Mouse (Mus musculus): ENCODE data around the gene Gtdc1. TPM values are rescaled to one million over a fixed set of nuclear protein-coding genes. Genes with fewer than 3 reads are reported as not detected.

Gene Gtdc1
- polyA plus RNA-seq, 1 experiment from 2014 or later: 8.5 TPM

- Histone ChIP-seq H3K4me1 (ENCODE audit: insufficient read depth) (peaks cover 13% of the 10 kb centered on the region; the same call in 1 of the 2 replicates), H3K9ac (replicated peaks) (no peak overlapping the region), H3K27ac (ENCODE audit: low read depth) (0 out of 2 replicates have a peak overlapping the region, but pooled peaks have one; percentile 12), H3K9me3 (ENCODE audit: low read length) (no peaks in the 10 kb centered on the region), H3K27me3 (ENCODE audit: insufficient read depth, low read length) (no peaks in the 10 kb centered on the region), H3K4me3 (ENCODE audit: low read depth, low read length) (no peak overlapping the region), H3K36me3 (replicated peaks; ENCODE audit: insufficient read depth, low read length) (no peaks in the 10 kb centered on the region), H3K4me2 (ENCODE audit: low read depth, low read length) (no peak overlapping the region)
- ATAC-seq (peak; percentile 18; the same call in 1 of the 2 replicates), DNase-seq (no peak)
- 50% methylated on average over 3 of the region's 3 CpGs for WGBS (ENCODE audit: insufficient replicate concordance)
- TF ChIP-seq CTCF (IDR thresholded peaks at IDR 0.05; ENCODE audit: low read depth) (no peak), EP300 (IDR thresholded peaks at IDR 0.05; ENCODE audit: low read depth) (no peak)
These were observed 28.8 kb upstream of the Gtdc1 start for GRCm38 (mm10) chr2:44956232-44956631.

- Histone ChIP-seq H3K4me3 (ENCODE audit: low read depth, low read length) (no peak overlapping the region), H3K27ac (ENCODE audit: low read depth) (no peak overlapping the region), H3K9me3 (ENCODE audit: low read length) (no peaks in the 10 kb centered on the region), H3K27me3 (ENCODE audit: insufficient read depth, low read length) (no peaks in the 10 kb centered on the region), H3K9ac (replicated peaks) (no peak overlapping the region), H3K4me1 (ENCODE audit: insufficient read depth) (peaks cover 11% of the 10 kb centered on the region; the same call in 1 of the 2 replicates), H3K36me3 (replicated peaks; ENCODE audit: insufficient read depth, low read length) (no peaks in the 10 kb centered on the region), H3K4me2 (ENCODE audit: low read depth, low read length) (no peak overlapping the region)
- WGBS (ENCODE audit: insufficient replicate concordance): 59% methylated on average over 6 of the region's 6 CpGs
- TF ChIP-seq EP300 (IDR thresholded peaks at IDR 0.05; ENCODE audit: low read depth) (peak; percentile 30; the same call in 1 of the 2 replicates), CTCF (IDR thresholded peaks at IDR 0.05; ENCODE audit: low read depth) (no peak)
- no peak for DNase-seq
- ATAC-seq: no peak
These were observed 28.0 kb upstream of the Gtdc1 start for GRCm38 (mm10) chr2:44955506-44955905.

- H3K27ac ChIP-seq (ENCODE audit: low read depth): no peak overlapping the region
- no peaks in the 10 kb centered on the region for H3K27me3 ChIP-seq (ENCODE audit: insufficient read depth, low read length)
- no peaks in the 10 kb centered on the region for H3K36me3 ChIP-seq (replicated peaks; ENCODE audit: insufficient read depth, low read length)
- ATAC-seq (no peak), DNase-seq (no peak)
- TF ChIP-seq EP300 (IDR thresholded peaks at IDR 0.05; ENCODE audit: low read depth) (no peak), CTCF (IDR thresholded peaks at IDR 0.05; ENCODE audit: low read depth) (no peak)
- H3K4me3 ChIP-seq (ENCODE audit: low read depth, low read length): no peak overlapping the region
- WGBS (ENCODE audit: insufficient replicate concordance): 69% methylated on average over 1 of the region's 1 CpGs
- H3K4me2 ChIP-seq (ENCODE audit: low read depth, low read length): no peak overlapping the region
- no peaks in the 10 kb centered on the region for H3K9me3 ChIP-seq (ENCODE audit: low read length)
- peaks cover 11% of the 10 kb centered on the region; the same call in 1 of the 2 replicates for H3K4me1 ChIP-seq (ENCODE audit: insufficient read depth)
- no peak overlapping the region for H3K9ac ChIP-seq (replicated peaks)
These were observed 26.7 kb upstream of the Gtdc1 start for GRCm38 (mm10) chr2:44954180-44954579.

GRCm38 (mm10) chr2:44952830-44953422 lies 25.5 kb upstream of the Gtdc1 start:
- H3K9ac ChIP-seq (replicated peaks): no peak overlapping the region
- DNase-seq (peak; percentile 49), ATAC-seq (peak; percentile 92)
- TF ChIP-seq EP300 (IDR thresholded peaks at IDR 0.05; ENCODE audit: low read depth): no peak
- TF ChIP-seq CTCF (IDR thresholded peaks at IDR 0.05; ENCODE audit: low read depth): no peak
- 19% methylated on average over 6 of the region's 6 CpGs for WGBS (ENCODE audit: insufficient replicate concordance)
- no peaks in the 10 kb centered on the region for H3K27me3 ChIP-seq (ENCODE audit: insufficient read depth, low read length)
- no peaks in the 10 kb centered on the region for H3K9me3 ChIP-seq (ENCODE audit: low read length)
- peaks cover 11% of the 10 kb centered on the region; the same call in 1 of the 2 replicates for H3K4me1 ChIP-seq (ENCODE audit: insufficient read depth)
- H3K4me3 ChIP-seq (ENCODE audit: low read depth, low read length): no peak overlapping the region
- H3K4me2 ChIP-seq (ENCODE audit: low read depth, low read length): peak overlapping the region; percentile 39
- H3K27ac ChIP-seq (ENCODE audit: low read depth): peak overlapping the region; percentile 71
- no peaks in the 10 kb centered on the region for H3K36me3 ChIP-seq (replicated peaks; ENCODE audit: insufficient read depth, low read length)

GRCm38 (mm10) chr2:44951651-44952213 lies 24.3 kb upstream of the Gtdc1 start:
- Histone ChIP-seq H3K9ac (replicated peaks) (no peak overlapping the region), H3K4me2 (ENCODE audit: low read depth, low read length) (no peak overlapping the region), H3K27me3 (ENCODE audit: insufficient read depth, low read length) (no peaks in the 10 kb centered on the region), H3K36me3 (replicated peaks; ENCODE audit: insufficient read depth, low read length) (no peaks in the 10 kb centered on the region), H3K4me3 (ENCODE audit: low read depth, low read length) (no peak overlapping the region), H3K4me1 (ENCODE audit: insufficient read depth) (peaks cover 11% of the 10 kb centered on the region; the same call in 1 of the 2 replicates), H3K9me3 (ENCODE audit: low read length) (no peaks in the 10 kb centered on the region), H3K27ac (ENCODE audit: low read depth) (0 out of 2 replicates have a peak overlapping the region, but pooled peaks have one; percentile 71)
- no peak for ATAC-seq
- 71% methylated on average over 4 of the region's 4 CpGs for WGBS (ENCODE audit: insufficient replicate concordance)
- DNase-seq: no peak
- TF ChIP-seq EP300 (IDR thresholded peaks at IDR 0.05; ENCODE audit: low read depth): no peak
- no peak for TF ChIP-seq CTCF (IDR thresholded peaks at IDR 0.05; ENCODE audit: low read depth)

- Histone ChIP-seq H3K9ac (replicated peaks) (no peak overlapping the region), H3K27ac (ENCODE audit: low read depth) (no peak overlapping the region), H3K36me3 (replicated peaks; ENCODE audit: insufficient read depth, low read length) (no peaks in the 10 kb centered on the region), H3K4me1 (ENCODE audit: insufficient read depth) (no peaks in the 10 kb centered on the region), H3K4me3 (ENCODE audit: low read depth, low read length) (no peak overlapping the region), H3K27me3 (ENCODE audit: insufficient read depth, low read length) (no peaks in the 10 kb centered on the region), H3K9me3 (ENCODE audit: low read length) (no peaks in the 10 kb centered on the region), H3K4me2 (ENCODE audit: low read depth, low read length) (no peak overlapping the region)
- ATAC-seq: no peak
- no peak for DNase-seq
- WGBS (ENCODE audit: insufficient replicate concordance): 89% methylated on average over 2 of the region's 2 CpGs
- TF ChIP-seq CTCF (IDR thresholded peaks at IDR 0.05; ENCODE audit: low read depth): no peak
- TF ChIP-seq EP300 (IDR thresholded peaks at IDR 0.05; ENCODE audit: low read depth): no peak
These were observed 17.2 kb upstream of the Gtdc1 start for GRCm38 (mm10) chr2:44944689-44945088.
